Mouse (Mus musculus): ENCODE results near the gene Dhrs7. TPM values are rescaled to one million over a fixed set of nuclear protein-coding genes. Genes with fewer than 3 reads are reported as not detected.
"Not testable (repeated sequence)": the region's sequence is repeated elsewhere in the genome, so short reads cannot be mapped to it uniquely, and the experiment has no call there.

The Dhrs7 gene
- polyA plus RNA-seq, 1 experiment from 2014 or later, result 54.0 TPM

DNA sequence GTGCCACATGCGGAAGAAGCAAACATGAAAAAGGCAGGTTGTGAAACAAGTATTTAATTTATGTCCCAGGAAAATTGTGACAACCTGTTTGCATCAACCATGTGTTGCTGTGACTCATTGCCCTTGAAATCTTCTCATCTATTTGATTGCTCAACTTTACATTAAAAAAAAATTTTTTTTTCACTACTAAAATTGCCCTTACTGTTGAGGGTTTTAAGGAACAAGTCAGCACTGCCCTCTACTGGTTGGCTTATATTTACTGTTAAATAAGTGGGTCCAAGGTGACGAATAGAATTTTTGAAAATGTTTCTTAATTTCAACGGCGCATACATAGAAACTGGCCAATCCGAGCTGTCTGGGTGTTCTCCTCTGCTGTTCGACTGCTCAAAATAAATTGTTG is 29.2 kb upstream of the Dhrs7 start:
- Histone ChIP-seq H3K4me2 (ENCODE audit: low read depth, low read length) (no peak overlapping the region), H3K27me3 (ENCODE audit: insufficient read depth, low read length) (no peaks in the 10 kb centered on the region), H3K4me3 (ENCODE audit: low read depth, low read length) (no peak overlapping the region), H3K36me3 (replicated peaks; ENCODE audit: insufficient read depth, low read length) (no peaks in the 10 kb centered on the region), H3K9ac (replicated peaks) (no peak overlapping the region), H3K4me1 (ENCODE audit: insufficient read depth) (no peaks in the 10 kb centered on the region), H3K27ac (ENCODE audit: low read depth) (no peak overlapping the region), H3K9me3 (ENCODE audit: low read length) (no peaks in the 10 kb centered on the region)
- DNase-seq (no peak), ATAC-seq (no peak)
- 35% methylated on average over 6 of the region's 6 CpGs for whole genome bisulfite sequencing (ENCODE audit: insufficient replicate concordance)
- no peak for TF ChIP-seq EP300 (IDR thresholded peaks at IDR 0.05; ENCODE audit: low read depth)
- peak; percentile 70 for TF ChIP-seq CTCF (IDR thresholded peaks at IDR 0.05; ENCODE audit: low read depth)

GRCm38 (mm10) chr12:72688281-72688680 is 23.6 kb upstream of the Dhrs7 start:
- WGBS (ENCODE audit: insufficient replicate concordance), result 47% methylated on average over 2 of the region's 2 CpGs

DNA sequence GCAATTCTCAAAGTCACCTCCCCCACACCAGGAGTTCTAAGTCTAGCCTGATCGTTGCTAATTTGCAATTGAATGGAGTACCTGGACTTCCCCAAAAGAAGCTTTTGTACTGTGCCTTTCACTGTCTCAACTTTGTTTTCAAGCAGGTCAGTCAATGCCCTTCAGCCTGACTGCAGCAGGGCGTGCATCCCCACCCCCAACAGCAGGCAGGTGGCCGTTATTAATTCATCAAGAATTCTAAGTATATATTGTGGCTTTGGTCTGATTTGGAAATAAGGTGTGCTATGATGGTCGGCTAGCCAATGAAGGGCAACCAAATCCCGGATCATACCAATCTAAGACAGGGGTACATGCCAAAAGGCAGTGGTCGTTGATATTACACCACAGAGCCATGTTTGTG is 23.0 kb upstream of the Dhrs7 start:
- not testable (repeated sequence) for H3K4me2 ChIP-seq (ENCODE audit: low read depth, low read length); H3K9ac ChIP-seq (replicated peaks); H3K9me3 ChIP-seq (ENCODE audit: low read length); H3K27ac ChIP-seq (ENCODE audit: low read depth); H3K4me1 ChIP-seq (ENCODE audit: insufficient read depth); DNase-seq; H3K27me3 ChIP-seq (ENCODE audit: insufficient read depth, low read length); H3K36me3 ChIP-seq (replicated peaks; ENCODE audit: insufficient read depth, low read length); H3K4me3 ChIP-seq (ENCODE audit: low read depth, low read length); ATAC-seq
- WGBS (ENCODE audit: insufficient replicate concordance), result 62% methylated on average over 6 of the region's 6 CpGs

More at GRCm38 (mm10) chr12:72688281-72688680, 23.6 kb upstream of the Dhrs7 start:
- not testable (repeated sequence) for H3K9ac ChIP-seq (replicated peaks); H3K4me1 ChIP-seq (ENCODE audit: insufficient read depth); H3K4me3 ChIP-seq (ENCODE audit: low read depth, low read length); H3K27ac ChIP-seq (ENCODE audit: low read depth); H3K36me3 ChIP-seq (replicated peaks; ENCODE audit: insufficient read depth, low read length); H3K4me2 ChIP-seq (ENCODE audit: low read depth, low read length); H3K27me3 ChIP-seq (ENCODE audit: insufficient read depth, low read length); H3K9me3 ChIP-seq (ENCODE audit: low read length); DNase-seq
- ATAC-seq, result 0 out of 2 replicates have a peak, but pooled peaks have one; percentile 27

GRCm38 (mm10) chr12:72686566-72686965 is 21.9 kb upstream of the Dhrs7 start:
- not testable (repeated sequence) for H3K27me3 ChIP-seq (ENCODE audit: insufficient read depth, low read length); H3K9me3 ChIP-seq (ENCODE audit: low read length); ATAC-seq; DNase-seq; H3K27ac ChIP-seq (ENCODE audit: low read depth); H3K9ac ChIP-seq (replicated peaks); H3K4me1 ChIP-seq (ENCODE audit: insufficient read depth); H3K4me2 ChIP-seq (ENCODE audit: low read depth, low read length); H3K4me3 ChIP-seq (ENCODE audit: low read depth, low read length); H3K36me3 ChIP-seq (replicated peaks; ENCODE audit: insufficient read depth, low read length)
- 77% methylated on average over 4 of the region's 4 CpGs for WGBS (ENCODE audit: insufficient replicate concordance)

GRCm38 (mm10) chr12:72683612-72684011 is 18.9 kb upstream of the Dhrs7 start:
- no peaks in the 10 kb centered on the region for H3K27me3 ChIP-seq (ENCODE audit: insufficient read depth, low read length)
- no peak overlapping the region for H3K27ac ChIP-seq (ENCODE audit: low read depth)
- no peaks in the 10 kb centered on the region for H3K4me1 ChIP-seq (ENCODE audit: insufficient read depth)
- no peaks in the 10 kb centered on the region for H3K36me3 ChIP-seq (replicated peaks; ENCODE audit: insufficient read depth, low read length)
- TF ChIP-seq EP300 (IDR thresholded peaks at IDR 0.05; ENCODE audit: low read depth), result no peak
- TF ChIP-seq CTCF (IDR thresholded peaks at IDR 0.05; ENCODE audit: low read depth), result no peak
- DNase-seq (no peak), ATAC-seq (no peak)
- no peak overlapping the region for H3K9ac ChIP-seq (replicated peaks)
- no peak overlapping the region for H3K4me2 ChIP-seq (ENCODE audit: low read depth, low read length)
- H3K4me3 ChIP-seq (ENCODE audit: low read depth, low read length), result no peak overlapping the region
- H3K9me3 ChIP-seq (ENCODE audit: low read length), result no peaks in the 10 kb centered on the region
- 90% methylated on average over 3 of the region's 3 CpGs for WGBS (ENCODE audit: insufficient replicate concordance)

- H3K27ac ChIP-seq (ENCODE audit: low read depth), result no peak overlapping the region
- H3K4me3 ChIP-seq (ENCODE audit: low read depth, low read length), result no peak overlapping the region
- TF ChIP-seq EP300 (IDR thresholded peaks at IDR 0.05; ENCODE audit: low read depth) (peak; percentile 29; the same call in 1 of the 2 replicates), CTCF (IDR thresholded peaks at IDR 0.05; ENCODE audit: low read depth) (no peak)
- no peaks in the 10 kb centered on the region for H3K9me3 ChIP-seq (ENCODE audit: low read length)
- H3K27me3 ChIP-seq (ENCODE audit: insufficient read depth, low read length), result no peaks in the 10 kb centered on the region
- 43% methylated on average over 8 of the region's 8 CpGs for whole genome bisulfite sequencing (ENCODE audit: insufficient replicate concordance)
- ATAC-seq (peak; percentile 78), DNase-seq (no peak)
- H3K4me1 ChIP-seq (ENCODE audit: insufficient read depth), result no peaks in the 10 kb centered on the region
- no peak overlapping the region for H3K9ac ChIP-seq (replicated peaks)
- no peaks in the 10 kb centered on the region for H3K36me3 ChIP-seq (replicated peaks; ENCODE audit: insufficient read depth, low read length)
- no peak overlapping the region for H3K4me2 ChIP-seq (ENCODE audit: low read depth, low read length)
These were observed 18.0 kb upstream of the Dhrs7 start for GRCm38 (mm10) chr12:72682511-72683282.

DNA sequence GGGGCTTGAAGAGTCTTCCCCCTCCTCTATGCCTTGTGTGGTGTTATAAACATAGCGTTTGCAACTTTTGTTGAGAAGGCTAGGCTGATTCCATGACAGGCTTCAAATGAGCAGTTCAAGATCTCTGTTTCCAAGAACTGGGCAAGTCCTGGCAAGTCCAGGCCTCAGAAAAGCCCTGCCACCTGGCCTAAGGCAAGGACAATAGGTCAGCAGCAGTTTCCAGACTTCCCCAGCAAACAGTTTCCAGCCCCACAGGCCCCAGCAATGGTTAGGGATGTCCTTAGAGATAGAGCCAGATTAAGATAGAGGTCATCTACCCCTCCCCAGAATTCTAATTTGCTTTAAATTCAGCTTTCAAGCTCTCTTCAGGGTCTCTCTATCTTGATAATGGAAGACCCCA is 17.2 kb upstream of the Dhrs7 start:
- Histone ChIP-seq H3K4me2 (ENCODE audit: low read depth, low read length) (no peak overlapping the region), H3K4me1 (ENCODE audit: insufficient read depth) (no peaks in the 10 kb centered on the region), H3K27ac (ENCODE audit: low read depth) (no peak overlapping the region), H3K9ac (replicated peaks) (no peak overlapping the region), H3K4me3 (ENCODE audit: low read depth, low read length) (no peak overlapping the region), H3K36me3 (replicated peaks; ENCODE audit: insufficient read depth, low read length) (no peaks in the 10 kb centered on the region), H3K9me3 (ENCODE audit: low read length) (no peaks in the 10 kb centered on the region), H3K27me3 (ENCODE audit: insufficient read depth, low read length) (no peaks in the 10 kb centered on the region)
- no peak for DNase-seq
- TF ChIP-seq EP300 (IDR thresholded peaks at IDR 0.05; ENCODE audit: low read depth), result no peak
- no peak for TF ChIP-seq CTCF (IDR thresholded peaks at IDR 0.05; ENCODE audit: low read depth)
- ATAC-seq, result no peak
- 100% methylated on average over 1 of the region's 1 CpGs for WGBS (ENCODE audit: insufficient replicate concordance)

Data from liver, postnatal 0 days (tissue).